Mouse (Mus musculus): ENCODE data around the gene Pik3r1.

DNA sequence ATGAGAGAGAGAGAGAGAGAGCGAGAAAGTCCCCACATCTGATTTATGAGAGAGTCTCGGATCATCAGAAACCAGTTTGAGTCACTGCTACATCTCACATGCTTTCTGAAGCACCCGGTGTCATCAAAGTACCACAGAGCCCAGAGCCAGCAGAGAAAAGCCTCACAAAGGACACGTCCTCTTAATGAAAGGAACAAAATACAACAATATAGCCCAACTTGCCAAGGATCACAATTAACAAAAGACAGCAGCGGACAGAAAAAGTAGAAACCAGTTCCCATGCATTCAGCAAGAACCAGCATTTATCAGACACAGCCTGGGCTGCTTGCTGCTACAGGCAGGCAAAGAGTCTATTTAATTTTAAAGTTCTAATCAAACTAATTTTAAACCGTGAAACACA is 76.3 kb downstream of the Pik3r1 start:
- TF ChIP-seq CTCF (IDR thresholded peaks at IDR 0.05; ENCODE audit: borderline replicate concordance, extremely low read depth, insufficient read depth, insufficient read length) (no peak), POLR2A (IDR thresholded peaks at IDR 0.05; ENCODE audit: borderline replicate concordance, extremely low read depth, insufficient read depth, insufficient read length, poor library complexity, severe bottlenecking) (no peak)

Data from brain, embryonic 14.5 days (tissue).